ENCODE assay signal across 9 mouse cellular contexts in genomic region chr13:21469097-21469496, GRCm38 (mm10). TPM values are rescaled to one million over a fixed set of nuclear protein-coding genes. Genes with fewer than 3 reads are reported as not detected.
DNase-seq lines count a peak whose midpoint lies in the region; ATAC-seq and TF ChIP-seq lines count a peak whose summit lies in the region.
"Had no signal": no experiment of that assay in that cellular context is flagged by ENCODE, and none has a peak within 500 bp of the region (broad histone marks: within the 10 kb centered on the region; RNA-seq: fewer than 3 reads in every experiment).

No protein-coding gene starts in this region.

- peak overlapping the region; percentile 97 for H3K4me2 ChIP-seq in kidney, embryonic 16.5 days (replicated peaks; ENCODE audit: low read depth, low read length)
- peak overlapping the region; percentile 69 for H3K4me2 ChIP-seq in forebrain, embryonic 12.5 days
- peak overlapping the region; percentile 94; the same call in 1 of the 2 replicates for H3K4me2 ChIP-seq in intestine, postnatal 0 days (replicated peaks; ENCODE audit: low read depth)
- peak overlapping the region; percentile 86 for H3K4me2 ChIP-seq in midbrain, postnatal 0 days (ENCODE audit: low read depth, low read length, poor library complexity, severe bottlenecking)

- peaks cover 12% of the 10 kb centered on the region for H3K27me3 ChIP-seq in kidney, embryonic 16.5 days (ENCODE audit: insufficient read depth, low read length)
- H3K27me3 ChIP-seq in forebrain, embryonic 12.5 days: peaks cover 15% of the 10 kb centered on the region
- H3K27me3 ChIP-seq in intestine, postnatal 0 days (replicated peaks; ENCODE audit: control insufficient read depth, insufficient read depth, low read length): no peaks in the 10 kb centered on the region
- H3K27me3 ChIP-seq in midbrain, postnatal 0 days (ENCODE audit: insufficient read depth, low read length): no peaks in the 10 kb centered on the region

- 38% methylated on average over 9 of the region's 9 CpGs for WGBS in kidney, embryonic 16.5 days
- WGBS in forebrain, embryonic 12.5 days: 17% methylated on average over 9 of the region's 9 CpGs
- 45% methylated on average over 9 of the region's 9 CpGs for WGBS in intestine, postnatal 0 days
- 10% methylated on average over 9 of the region's 9 CpGs for WGBS in midbrain, postnatal 0 days

- H3K36me3 ChIP-seq in kidney, embryonic 16.5 days (ENCODE audit: insufficient read depth, low read length): no peaks in the 10 kb centered on the region
- no peaks in the 10 kb centered on the region for H3K36me3 ChIP-seq in forebrain, embryonic 12.5 days (replicated peaks)
- no peaks in the 10 kb centered on the region for H3K36me3 ChIP-seq in intestine, postnatal 0 days (ENCODE audit: control insufficient read depth, insufficient read depth)
- H3K36me3 ChIP-seq in midbrain, postnatal 0 days (ENCODE audit: insufficient read depth, low read length): no peaks in the 10 kb centered on the region

- DNase-seq in kidney, postnatal 14 days: no peak
- no peak for DNase-seq in midbrain, postnatal 0 days (ENCODE audit: low spot score)
- DNase-seq in layer of hippocampus, adult 11-12 months (ENCODE audit: low spot score): no peak
- no peak for DNase-seq in right cerebral cortex, postnatal 14 days

- no peak for ATAC-seq in kidney, embryonic 16.5 days (ENCODE audit: low FRiP score, low TSS enrichment)
- no peak for ATAC-seq in forebrain, embryonic 12.5 days (ENCODE audit: low FRiP score)
- ATAC-seq in intestine, postnatal 0 days: no peak
- no peak for ATAC-seq in midbrain, postnatal 0 days (ENCODE audit: low FRiP score)

- no peaks in the 10 kb centered on the region for H3K9me3 ChIP-seq in kidney, embryonic 16.5 days (ENCODE audit: low read length)
- H3K9me3 ChIP-seq in forebrain, embryonic 12.5 days: no peaks in the 10 kb centered on the region
- no peaks in the 10 kb centered on the region for H3K9me3 ChIP-seq in intestine, postnatal 0 days (ENCODE audit: control insufficient read depth)
- no peaks in the 10 kb centered on the region for H3K9me3 ChIP-seq in midbrain, postnatal 0 days (ENCODE audit: low read length)

- 0 out of 2 replicates have a peak, but pooled peaks cover 2% of the 10 kb centered on the region for H3K4me1 ChIP-seq in kidney, embryonic 16.5 days (ENCODE audit: insufficient read depth, low read length)
- 0 out of 2 replicates have a peak, but pooled peaks cover 3% of the 10 kb centered on the region for H3K4me1 ChIP-seq in forebrain, embryonic 12.5 days
- H3K4me1 ChIP-seq in intestine, postnatal 0 days (replicated peaks; ENCODE audit: control insufficient read depth, insufficient read depth, low read length): 0 out of 2 replicates have a peak, but pooled peaks cover 8% of the 10 kb centered on the region
- H3K4me1 ChIP-seq in midbrain, postnatal 0 days (ENCODE audit: insufficient read depth, low read length): no peaks in the 10 kb centered on the region

- no peak overlapping the region for H3K9ac ChIP-seq in kidney, embryonic 16.5 days (replicated peaks; ENCODE audit: low read length)
- no peak overlapping the region for H3K9ac ChIP-seq in forebrain, embryonic 12.5 days
- no peak overlapping the region for H3K9ac ChIP-seq in intestine, postnatal 0 days (ENCODE audit: low read depth, low read length)
- no peak overlapping the region for H3K9ac ChIP-seq in midbrain, postnatal 0 days (replicated peaks; ENCODE audit: low read length, poor library complexity, severe bottlenecking)

- TF ChIP-seq CTCF in intestine, postnatal 0 days (IDR thresholded peaks at IDR 0.05; ENCODE audit: low read depth): no peak
- no peak for TF ChIP-seq CTCF in midbrain, postnatal 0 days (IDR thresholded peaks at IDR 0.05)

- no peak overlapping the region for H3K27ac ChIP-seq in kidney, embryonic 16.5 days (ENCODE audit: low read length)
- H3K27ac ChIP-seq in forebrain, embryonic 12.5 days: no peak overlapping the region
- no peak overlapping the region for H3K27ac ChIP-seq in intestine, postnatal 0 days (ENCODE audit: low read depth, low read length)
- H3K27ac ChIP-seq in midbrain, postnatal 0 days (ENCODE audit: low read depth, low read length): no peak overlapping the region

- H3K4me3 ChIP-seq in kidney, embryonic 16.5 days (ENCODE audit: low read length): peak overlapping the region; percentile 72; the same call in 1 of the 2 replicates
- no peak overlapping the region for H3K4me3 ChIP-seq in forebrain, embryonic 12.5 days (replicated peaks)
- H3K4me3 ChIP-seq in intestine, postnatal 0 days (ENCODE audit: low read depth, low read length): no peak overlapping the region
- peak overlapping the region; percentile 49; the same call in 1 of the 2 replicates for H3K4me3 ChIP-seq in midbrain, postnatal 0 days (ENCODE audit: low read depth, low read length)

RNA-seq across cellular contexts. Expression of gene Nkapl, which starts 0.8 kb away (rescaled TPM):
- polyA plus RNA-seq in kidney, embryonic 16.5 days (2015; fragmentation: Nextera tagmentation; extraction: Ambion mirVana): 1.9 and 2.3 TPM in 2 replicates
- polyA plus RNA-seq in forebrain, embryonic 12.5 days (2016; fragmentation: Nextera tagmentation; extraction: Ambion mirVana): 3.1 and 3.3 TPM in 2 replicates
- polyA plus RNA-seq in intestine, postnatal 0 days (2015; fragmentation: Nextera tagmentation; extraction: Ambion mirVana): 2.1 and 2.7 TPM in 2 replicates
- total RNA-seq in midbrain, postnatal 0 days (2014; rRNA removed): 0.19 and 0.60 TPM in 2 replicates
- 2.0 and 2.5 TPM in 2 replicates for polyA plus RNA-seq in midbrain, postnatal 0 days (2015; fragmentation: Nextera tagmentation; extraction: Ambion mirVana)

RNA-seq across cellular contexts. Expression of gene Zkscan4, which starts 9.6 kb away (rescaled TPM):
- polyA plus RNA-seq in kidney, embryonic 16.5 days (2015; fragmentation: Nextera tagmentation; extraction: Ambion mirVana): 4.5 TPM in 2 replicates
- 6.3 and 6.4 TPM in 2 replicates for polyA plus RNA-seq in forebrain, embryonic 12.5 days (2016; fragmentation: Nextera tagmentation; extraction: Ambion mirVana)
- 1.4 and 2.3 TPM in 2 replicates for polyA plus RNA-seq in intestine, postnatal 0 days (2015; fragmentation: Nextera tagmentation; extraction: Ambion mirVana)
- total RNA-seq in midbrain, postnatal 0 days (2014; rRNA removed): 7.8 and 10.0 TPM in 2 replicates
- polyA plus RNA-seq in midbrain, postnatal 0 days (2015; fragmentation: Nextera tagmentation; extraction: Ambion mirVana): 6.7 and 6.9 TPM in 2 replicates

RNA-seq across cellular contexts. Expression of gene Gm10065, which starts 10.1 kb away (rescaled TPM):
- not detected in 2 replicates for polyA plus RNA-seq in kidney, embryonic 16.5 days (2015; fragmentation: Nextera tagmentation; extraction: Ambion mirVana)
- polyA plus RNA-seq in forebrain, embryonic 12.5 days (2016; fragmentation: Nextera tagmentation; extraction: Ambion mirVana): not detected in 2 replicates
- not detected in 2 replicates for polyA plus RNA-seq in intestine, postnatal 0 days (2015; fragmentation: Nextera tagmentation; extraction: Ambion mirVana)
- not detected in 2 replicates for total RNA-seq in midbrain, postnatal 0 days (2014; rRNA removed)
- polyA plus RNA-seq in midbrain, postnatal 0 days (2015; fragmentation: Nextera tagmentation; extraction: Ambion mirVana): not detected in 2 replicates
- total RNA-seq: liver, adult 2 months had no signal
- polyA plus RNA-seq: gonadal fat pad, adult 2 months; liver, adult 2 months had no signal

RNA-seq across cellular contexts. Expression of gene Zscan26, which starts 15.6 kb away (rescaled TPM):
- 22.9 and 32.2 TPM in 2 replicates for polyA plus RNA-seq in kidney, embryonic 16.5 days (2015; fragmentation: Nextera tagmentation; extraction: Ambion mirVana)
- 20.9 and 21.3 TPM in 2 replicates for polyA plus RNA-seq in forebrain, embryonic 12.5 days (2016; fragmentation: Nextera tagmentation; extraction: Ambion mirVana)
- 11.4 and 14.7 TPM in 2 replicates for polyA plus RNA-seq in intestine, postnatal 0 days (2015; fragmentation: Nextera tagmentation; extraction: Ambion mirVana)
- total RNA-seq in midbrain, postnatal 0 days (2014; rRNA removed): 22.6 and 25.8 TPM in 2 replicates
- 19.4 and 20.1 TPM in 2 replicates for polyA plus RNA-seq in midbrain, postnatal 0 days (2015; fragmentation: Nextera tagmentation; extraction: Ambion mirVana)

RNA-seq across cellular contexts. Expression of gene AK157302, which starts 25.9 kb away (rescaled TPM):
- 0.46 and 1.6 TPM in 2 replicates for polyA plus RNA-seq in kidney, embryonic 16.5 days (2015; fragmentation: Nextera tagmentation; extraction: Ambion mirVana)
- polyA plus RNA-seq in forebrain, embryonic 12.5 days (2016; fragmentation: Nextera tagmentation; extraction: Ambion mirVana): 0.17 and 0.54 TPM in 2 replicates
- polyA plus RNA-seq in intestine, postnatal 0 days (2015; fragmentation: Nextera tagmentation; extraction: Ambion mirVana): 0.12 and 0.30 TPM in 2 replicates
- 0.22 and 0.28 TPM in 2 replicates for total RNA-seq in midbrain, postnatal 0 days (2014; rRNA removed)
- 0.49 and 0.74 TPM in 2 replicates for polyA plus RNA-seq in midbrain, postnatal 0 days (2015; fragmentation: Nextera tagmentation; extraction: Ambion mirVana)
- polyA plus RNA-seq: liver, adult 2 months had no signal

Comparison
In these comparisons a context has a peak if more than half of its experiments do, and no peak if none do; other contexts are left out.
1. H3K4me3 ChIP-seq: peak in kidney, embryonic 16.5 days (single experiment) and midbrain, postnatal 0 days (single experiment); none in forebrain, embryonic 12.5 days (single experiment) and intestine, postnatal 0 days (single experiment).
2. Peak in every context shown above with its lines, with median percentiles within 50 percentile points of each other: H3K4me2 ChIP-seq.